Mouse (Mus musculus) midbrain, embryonic 16.5 days (tissue): ENCODE data around the gene Ranbp1. TPM values are rescaled to one million over a fixed set of nuclear protein-coding genes. Genes with fewer than 3 reads are reported as not detected.

Experiments
- ATAC-seq: fragments of 200-750 bp; cut with Nextera tagmentation; 2 replicates; pipeline ENCODE4 v1.8.0; 2017; ENCODE audit warnings: moderate TSS enrichment
- H3K27ac ChIP-seq: fragments of 300-500 bp; sonication (generic); 2 replicates; pipeline ENCODE4 v1.5.1; 2014; ENCODE audit warnings: mild to moderate bottlenecking, low read length, mixed read lengths
- H3K27me3 ChIP-seq: fragments of 300-500 bp; sonication (generic); 2 replicates; pipeline ENCODE4 v1.6.1; 2014; ENCODE audit warnings: low read depth, low read length, mixed read lengths; ENCODE audit not compliant: control insufficient read depth, insufficient read depth
- H3K36me3 ChIP-seq: fragments of 300-500 bp; sonication (generic); 2 replicates; pipeline ENCODE4 v1.6.1; 2014; ENCODE audit warnings: mild to moderate bottlenecking, low read length, moderate library complexity, mixed read lengths; ENCODE audit not compliant: control insufficient read depth, insufficient read depth
- H3K4me1 ChIP-seq: fragments of 300-500 bp; sonication (generic); 2 replicates; pipeline ENCODE4 v1.6.1; 2014; ENCODE audit warnings: mild to moderate bottlenecking, low read length, mixed read lengths; ENCODE audit not compliant: control insufficient read depth, insufficient read depth
- H3K4me2 ChIP-seq: fragments of 300-500 bp; sonication (generic); 2 replicates; pipeline ENCODE4 v1.6.1; 2014; ENCODE audit warnings: mild to moderate bottlenecking, low read length, mixed read lengths
- H3K4me3 ChIP-seq: fragments of 300-500 bp; sonication (generic); 2 replicates; pipeline ENCODE4 v1.5.1; 2014; ENCODE audit warnings: low read depth, mild to moderate bottlenecking, low read length, moderate library complexity, mixed read lengths
- H3K9ac ChIP-seq: fragments of 300-500 bp; sonication (generic); 2 replicates; pipeline ENCODE4 v1.6.1; 2014; ENCODE audit warnings: low read depth, low read length, mixed read lengths
- H3K9me3 ChIP-seq: fragments of 300-500 bp; sonication (generic); replicated peaks from 2 replicates; pipeline ENCODE4 v1.6.1; 2014; ENCODE audit warnings: mild to moderate bottlenecking, low read length, mixed read lengths; ENCODE audit not compliant: control insufficient read depth, poor library complexity, severe bottlenecking
- WGBS: fragments of 180-500 bp; shearing (Covaris S2); extraction: QIAGEN DNeasy Blood & Tissue Kit; methylation state at CpG from one replicate; pipeline ENCODE4 v1.1.7; 2014; 5-methylcytosine and 5-hydroxymethylcytosine counted together
- polyA plus RNA-seq: library from polyadenylated mRNA; unstranded; fragments of >200 nt; fragmentation: Nextera tagmentation; extraction: Ambion mirVana; gene quantifications from 2 replicates; pipeline ENCODE4 v1.2.1, GENCODE M21; 2015

Gene Ranbp1
- polyA plus RNA-seq, 1 experiment from 2014 or later = 359 TPM

DNA sequence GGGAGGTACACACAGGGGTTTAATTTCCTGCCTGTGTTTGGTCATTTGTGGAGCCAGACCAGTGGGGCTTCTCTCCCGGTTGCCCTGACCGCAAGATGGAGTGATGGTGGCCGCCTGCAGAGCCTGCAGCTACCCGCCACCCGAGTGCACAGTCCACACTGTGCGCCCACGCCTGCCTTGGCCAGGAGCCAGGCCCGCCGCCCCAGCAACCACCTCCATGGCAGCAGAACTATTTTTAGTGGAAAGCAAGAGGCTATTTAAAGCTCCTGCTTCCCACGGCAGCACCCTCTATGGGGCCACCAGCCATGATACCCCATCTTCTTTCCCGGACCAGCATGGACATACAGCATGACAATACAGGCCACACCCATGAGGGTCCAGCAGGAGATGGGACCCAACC is 18.9 kb downstream of the Ranbp1 start:
- Histone ChIP-seq H3K4me1 (peaks cover 22% of the 10 kb centered on the region), H3K9ac (no peak overlapping the region), H3K27me3 (no peaks in the 10 kb centered on the region), H3K9me3 (no peaks in the 10 kb centered on the region), H3K4me2 (0 out of 2 replicates have a peak overlapping the region, but pooled peaks have one; percentile 9), H3K36me3 (peaks cover 26% of the 10 kb centered on the region), H3K4me3 (no peak overlapping the region), H3K27ac (no peak overlapping the region)
- no peak for ATAC-seq
- WGBS = 65% methylated on average over 11 of the region's 11 CpGs

DNA sequence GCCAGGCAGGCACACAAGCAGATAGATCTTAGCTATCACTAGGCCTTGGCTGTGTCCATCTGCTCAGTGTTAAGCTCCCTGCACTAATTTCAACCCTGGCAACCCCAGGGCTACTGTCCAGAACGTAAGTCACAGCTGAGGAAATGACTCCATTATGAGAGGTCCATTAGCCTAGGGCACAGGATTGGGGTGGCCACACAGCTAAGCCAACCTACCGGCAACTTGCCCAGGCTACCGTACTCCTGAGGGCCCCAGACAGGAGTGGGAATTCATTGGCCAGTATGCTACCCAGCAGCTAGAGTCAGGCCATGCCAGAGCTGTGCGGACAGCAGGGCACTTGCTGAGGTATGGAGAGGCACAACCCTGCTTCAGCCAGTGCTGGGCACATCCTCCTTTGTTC is 19.7 kb downstream of the Ranbp1 start:
- Histone ChIP-seq H3K27ac (no peak overlapping the region), H3K27me3 (no peaks in the 10 kb centered on the region), H3K36me3 (peaks cover 28% of the 10 kb centered on the region), H3K4me1 (peaks cover 17% of the 10 kb centered on the region), H3K9me3 (no peaks in the 10 kb centered on the region), H3K4me2 (no peak overlapping the region), H3K4me3 (no peak overlapping the region), H3K9ac (no peak overlapping the region)
- WGBS = 87% methylated on average over 4 of the region's 4 CpGs
- no peak for ATAC-seq

DNA sequence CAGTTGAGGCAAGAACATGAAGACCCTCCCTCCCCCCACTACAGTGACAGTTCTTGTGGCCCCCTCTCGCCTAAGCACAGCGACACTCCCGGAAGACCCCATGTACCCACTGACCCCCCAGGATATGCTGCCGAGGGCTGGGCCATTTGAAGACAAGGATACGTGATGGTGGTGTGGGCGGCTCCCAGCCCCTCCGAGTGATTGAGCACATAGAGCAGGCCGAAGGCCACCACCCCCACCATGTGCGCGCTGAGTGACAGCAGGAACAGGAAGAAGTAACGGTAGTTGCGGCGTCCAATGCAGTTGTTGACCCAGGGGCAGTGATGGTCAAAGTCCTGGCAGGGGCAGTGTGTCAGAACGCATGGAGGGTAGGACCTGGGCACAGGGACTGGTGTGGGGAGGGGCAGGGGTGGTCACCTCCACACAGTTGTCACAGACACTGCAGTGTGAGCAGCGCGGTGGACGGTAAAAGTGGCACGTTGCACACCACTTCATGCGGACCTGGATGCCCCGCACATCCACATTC is 20.6 kb downstream of the Ranbp1 start:
- Histone ChIP-seq H3K27ac (no peak overlapping the region), H3K36me3 (peaks cover 30% of the 10 kb centered on the region), H3K4me2 (no peak overlapping the region), H3K27me3 (no peaks in the 10 kb centered on the region), H3K4me3 (no peak overlapping the region), H3K4me1 (peaks cover 9% of the 10 kb centered on the region; the same call in 1 of the 2 replicates), H3K9me3 (no peaks in the 10 kb centered on the region), H3K9ac (no peak overlapping the region)
- ATAC-seq = no peak
- 94% methylated on average over 20 of the region's 20 CpGs for WGBS

DNA sequence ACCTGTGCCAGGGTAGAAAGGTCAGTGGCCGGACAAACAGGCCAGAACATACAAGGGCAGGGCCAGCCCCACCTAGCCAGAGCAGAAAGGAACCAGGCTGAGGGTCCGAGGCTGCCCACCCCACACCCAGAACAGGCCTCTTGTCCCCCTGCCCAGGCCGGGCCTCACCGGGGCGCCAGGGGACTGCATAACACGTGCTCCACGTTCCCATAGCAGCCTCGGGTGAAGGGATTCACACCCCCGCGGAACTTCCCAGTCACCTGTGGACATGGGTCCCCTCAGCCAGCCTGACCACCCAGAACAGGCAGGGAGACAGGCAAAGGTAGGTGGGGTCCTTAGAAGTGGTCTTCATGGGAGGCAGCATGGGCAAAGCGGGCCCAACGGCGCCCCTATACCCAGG is 21.3 kb downstream of the Ranbp1 start:
- Histone ChIP-seq H3K4me2 (no peak overlapping the region), H3K27ac (no peak overlapping the region), H3K36me3 (peaks cover 30% of the 10 kb centered on the region), H3K9ac (no peak overlapping the region), H3K27me3 (no peaks in the 10 kb centered on the region), H3K9me3 (no peaks in the 10 kb centered on the region), H3K4me3 (no peak overlapping the region), H3K4me1 (peaks cover 9% of the 10 kb centered on the region; the same call in 1 of the 2 replicates)
- ATAC-seq = no peak
- 93% methylated on average over 13 of the region's 13 CpGs for WGBS

DNA sequence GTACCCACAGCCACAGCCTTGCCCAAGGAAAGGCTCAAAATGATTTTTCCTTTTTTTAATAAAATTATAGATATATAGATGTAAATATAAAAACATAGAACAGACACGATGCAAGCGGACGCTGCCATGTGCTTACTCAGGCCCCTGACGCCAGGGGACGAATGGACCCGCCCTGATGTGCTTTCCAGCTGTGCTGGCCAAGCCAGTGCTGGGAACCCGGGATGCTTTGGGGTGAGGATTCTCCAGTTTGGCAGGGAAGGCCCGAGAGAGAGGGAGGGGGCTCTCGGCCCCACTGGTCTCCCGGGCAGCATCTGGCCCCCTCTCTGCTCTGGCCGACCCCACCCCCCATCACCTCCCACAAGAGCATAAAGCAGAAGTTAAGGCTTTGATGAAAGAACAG is 26.3 kb downstream of the Ranbp1 start:
- H3K9ac ChIP-seq = no peak overlapping the region
- H3K36me3 ChIP-seq = peaks cover 35% of the 10 kb centered on the region
- H3K4me2 ChIP-seq = no peak overlapping the region
- no peak for ATAC-seq
- H3K9me3 ChIP-seq = no peaks in the 10 kb centered on the region
- WGBS = 79% methylated on average over 11 of the region's 11 CpGs
- no peak overlapping the region for H3K4me3 ChIP-seq
- H3K4me1 ChIP-seq = peaks cover 9% of the 10 kb centered on the region
- H3K27ac ChIP-seq = no peak overlapping the region
- no peaks in the 10 kb centered on the region for H3K27me3 ChIP-seq

DNA sequence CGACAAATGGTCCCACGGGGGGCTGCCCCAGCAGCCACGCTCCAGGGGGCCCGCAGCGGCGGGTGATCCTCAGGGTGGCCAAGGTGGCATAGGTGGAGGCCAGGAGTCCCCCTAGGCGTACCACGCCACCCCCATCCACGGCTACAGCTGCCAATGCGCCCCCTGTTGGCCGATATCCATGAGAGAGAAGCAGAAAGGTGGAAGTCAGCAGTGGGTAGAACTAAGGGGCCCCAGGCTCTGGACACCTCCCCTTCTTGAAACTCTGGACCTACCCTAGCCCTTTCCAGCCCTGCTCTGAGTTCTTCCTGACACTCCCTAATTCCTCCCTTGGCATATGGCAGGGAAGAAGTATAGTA is 27.0 kb downstream of the Ranbp1 start:
- H3K36me3 ChIP-seq = peaks cover 35% of the 10 kb centered on the region
- no peak for ATAC-seq

DNA sequence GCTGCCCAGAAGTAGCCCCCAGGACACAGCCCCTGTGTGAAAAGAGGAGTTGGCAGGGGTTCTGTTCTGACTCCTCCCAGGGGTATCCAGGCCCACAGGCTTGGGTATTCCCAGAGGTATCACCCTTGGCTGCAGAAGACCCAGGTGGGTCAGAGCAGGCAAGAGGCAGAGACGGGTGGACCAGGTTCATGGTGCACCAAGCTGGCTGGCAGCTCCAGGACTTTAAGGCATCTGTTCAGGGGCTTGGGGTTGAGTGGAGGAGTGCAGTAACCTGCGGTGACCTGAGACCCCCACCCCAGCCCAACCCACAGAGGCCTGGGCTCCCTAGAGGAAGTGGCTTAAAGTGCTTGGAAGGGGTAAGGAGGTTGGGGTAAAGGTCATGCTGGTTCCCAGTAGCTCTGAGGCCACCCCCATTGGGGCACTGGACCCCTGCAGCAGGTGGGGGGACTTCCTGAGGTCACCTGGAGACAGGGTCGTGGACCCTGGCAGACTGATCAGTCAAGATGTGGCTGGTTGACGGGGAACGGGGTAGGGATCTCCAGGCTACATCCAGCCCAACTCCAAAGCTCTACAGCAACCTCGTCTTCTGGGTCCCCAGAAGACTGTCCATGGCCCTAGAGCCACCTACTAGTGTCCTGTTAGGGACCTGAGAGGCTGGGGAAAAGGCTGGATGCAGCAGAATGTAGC is 27.5 kb downstream of the Ranbp1 start:
- Histone ChIP-seq H3K4me3 (no peak overlapping the region), H3K4me1 (peaks cover 11% of the 10 kb centered on the region), H3K36me3 (peaks cover 29% of the 10 kb centered on the region), H3K27me3 (no peaks in the 10 kb centered on the region), H3K9me3 (no peaks in the 10 kb centered on the region), H3K27ac (no peak overlapping the region), H3K9ac (no peak overlapping the region), H3K4me2 (no peak overlapping the region)
- 91% methylated on average over 6 of the region's 6 CpGs for WGBS
- ATAC-seq = no peak

More for the DNA sequence above, 27.0 kb downstream of the Ranbp1 start:
- H3K9me3 ChIP-seq = no peaks in the 10 kb centered on the region
- no peak overlapping the region for H3K27ac ChIP-seq
- H3K4me3 ChIP-seq = no peak overlapping the region
- no peaks in the 10 kb centered on the region for H3K27me3 ChIP-seq
- no peak overlapping the region for H3K4me2 ChIP-seq
- peaks cover 9% of the 10 kb centered on the region for H3K4me1 ChIP-seq
- H3K9ac ChIP-seq = no peak overlapping the region
- WGBS = 82% methylated on average over 7 of the region's 11 CpGs

DNA sequence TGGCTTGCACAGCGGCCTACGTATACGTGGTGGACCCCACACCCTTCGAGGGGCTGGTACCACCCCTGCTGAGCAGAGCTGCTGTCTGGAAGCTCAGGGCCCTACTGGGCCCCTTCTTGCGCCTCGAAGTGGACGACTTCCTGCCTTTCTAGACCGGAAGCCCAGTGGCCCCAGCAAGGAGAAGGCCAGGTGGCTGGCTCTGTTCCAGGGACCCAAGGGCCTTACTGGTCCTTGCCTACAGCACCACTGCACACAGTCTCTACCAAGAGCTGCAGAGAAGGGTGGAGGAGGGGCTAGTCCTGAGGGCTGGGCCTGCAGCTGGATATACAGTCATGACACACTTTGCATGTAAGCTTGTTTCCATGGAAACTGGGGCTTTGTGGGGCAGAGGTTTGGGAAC is 28.5 kb downstream of the Ranbp1 start:
- H3K9me3 ChIP-seq = no peaks in the 10 kb centered on the region
- peak; percentile 55; the same call in 1 of the 2 replicates for ATAC-seq
- no peaks in the 10 kb centered on the region for H3K27me3 ChIP-seq
- H3K4me3 ChIP-seq = no peak overlapping the region
- no peak overlapping the region for H3K9ac ChIP-seq
- peaks cover 21% of the 10 kb centered on the region for H3K4me1 ChIP-seq
- WGBS = 63% methylated on average over 8 of the region's 8 CpGs
- H3K27ac ChIP-seq = peak overlapping the region; percentile 12; the same call in 1 of the 2 replicates
- no peak overlapping the region for H3K4me2 ChIP-seq
- peaks cover 19% of the 10 kb centered on the region for H3K36me3 ChIP-seq

DNA sequence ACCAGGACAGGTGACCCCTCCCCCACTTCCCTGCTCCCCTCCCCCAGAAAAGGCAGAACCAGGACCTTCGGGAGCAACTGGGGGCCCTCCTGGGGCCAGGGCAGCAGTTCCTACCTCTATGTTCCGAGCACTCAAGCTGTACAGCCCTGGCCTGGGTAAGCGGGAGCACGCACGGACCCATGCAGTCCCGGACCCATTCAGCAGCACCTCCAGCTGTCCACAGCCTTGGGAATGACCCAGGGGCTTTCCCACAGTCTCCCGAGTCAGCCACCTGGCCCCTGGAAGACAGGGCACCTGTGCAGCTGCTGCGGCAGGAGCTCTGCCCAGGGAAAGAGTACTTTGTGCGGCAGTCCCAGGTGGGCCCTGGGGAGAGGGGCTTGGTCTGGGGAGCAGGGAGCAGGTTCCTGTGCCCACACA is 29.9 kb downstream of the Ranbp1 start:
- no peak overlapping the region for H3K4me3 ChIP-seq
- WGBS = 73% methylated on average over 9 of the region's 9 CpGs
- H3K27ac ChIP-seq = no peak overlapping the region
- H3K9ac ChIP-seq = 0 out of 2 replicates have a peak overlapping the region, but pooled peaks have one; percentile 14
- ATAC-seq = no peak
- H3K27me3 ChIP-seq = no peaks in the 10 kb centered on the region
- no peaks in the 10 kb centered on the region for H3K9me3 ChIP-seq
- no peak overlapping the region for H3K4me2 ChIP-seq
- H3K4me1 ChIP-seq = peaks cover 36% of the 10 kb centered on the region
- peaks cover 14% of the 10 kb centered on the region for H3K36me3 ChIP-seq
